Mouse (Mus musculus): ENCODE measurements around the gene Kank3. TPM values are rescaled to one million over a fixed set of nuclear protein-coding genes. Genes with fewer than 3 reads are reported as not detected.
"Not testable (repeated sequence)": the region's sequence is repeated elsewhere in the genome, so short reads cannot be mapped to it uniquely, and the experiment has no call there.

Gene Kank3
- polyA plus RNA-seq, 1 experiment from 2014 or later: 78.8 TPM

GRCm38 (mm10) chr17:33816612-33817011, 6.3 kb downstream of the Kank3 start:
- ATAC-seq (ENCODE audit: low read depth): no peak
- Histone ChIP-seq H3K4me1 (replicated peaks; ENCODE audit: control insufficient read depth, insufficient read depth, low read length) (peaks cover 24% of the 10 kb centered on the region), H3K36me3 (ENCODE audit: control insufficient read depth, insufficient read depth, low read length) (peaks cover 25% of the 10 kb centered on the region), H3K27me3 (ENCODE audit: control insufficient read depth, insufficient read depth, low read depth, low read length) (no peaks in the 10 kb centered on the region), H3K4me3 (ENCODE audit: low read length) (peak overlapping the region; percentile 59), H3K9me3 (ENCODE audit: control insufficient read depth, low read length) (no peaks in the 10 kb centered on the region), H3K4me2 (ENCODE audit: low read depth, low read length) (peak overlapping the region; percentile 84), H3K27ac (ENCODE audit: low read length) (peak overlapping the region; percentile 93), H3K9ac (ENCODE audit: low read length) (peak overlapping the region; percentile 80)
- 28% methylated on average over 5 of the region's 5 CpGs for WGBS

- Histone ChIP-seq H3K27me3 (ENCODE audit: control insufficient read depth, insufficient read depth, low read depth, low read length) (no peaks in the 10 kb centered on the region), H3K9me3 (ENCODE audit: control insufficient read depth, low read length) (no peaks in the 10 kb centered on the region), H3K27ac (ENCODE audit: low read length) (peak overlapping the region; percentile 93), H3K36me3 (ENCODE audit: control insufficient read depth, insufficient read depth, low read length) (peaks cover 32% of the 10 kb centered on the region), H3K4me1 (replicated peaks; ENCODE audit: control insufficient read depth, insufficient read depth, low read length) (peaks cover 19% of the 10 kb centered on the region), H3K4me3 (ENCODE audit: low read length) (peak overlapping the region; percentile 59), H3K4me2 (ENCODE audit: low read depth, low read length) (peak overlapping the region; percentile 84), H3K9ac (ENCODE audit: low read length) (peak overlapping the region; percentile 80)
- ATAC-seq (ENCODE audit: low read depth): peak; percentile 97
- under 1% methylated on average over 81 of the region's 89 CpGs for WGBS
Measured at GRCm38 (mm10) chr17:33817184-33817968, 7.1 kb downstream of the Kank3 start.

- Histone ChIP-seq H3K9me3 (ENCODE audit: control insufficient read depth, low read length) (no peaks in the 10 kb centered on the region), H3K27me3 (ENCODE audit: control insufficient read depth, insufficient read depth, low read depth, low read length) (no peaks in the 10 kb centered on the region), H3K27ac (ENCODE audit: low read length) (peak overlapping the region; percentile 82), H3K4me2 (ENCODE audit: low read depth, low read length) (peak overlapping the region; percentile 84), H3K9ac (ENCODE audit: low read length) (peak overlapping the region; percentile 78), H3K4me1 (replicated peaks; ENCODE audit: control insufficient read depth, insufficient read depth, low read length) (peaks cover 25% of the 10 kb centered on the region), H3K4me3 (ENCODE audit: low read length) (peak overlapping the region; percentile 59), H3K36me3 (ENCODE audit: control insufficient read depth, insufficient read depth, low read length) (peaks cover 37% of the 10 kb centered on the region)
- 16% methylated on average over 33 of the region's 33 CpGs for WGBS
- ATAC-seq (ENCODE audit: low read depth): no peak
Measured at GRCm38 (mm10) chr17:33817969-33818643, 7.8 kb downstream of the Kank3 start.

DNA sequence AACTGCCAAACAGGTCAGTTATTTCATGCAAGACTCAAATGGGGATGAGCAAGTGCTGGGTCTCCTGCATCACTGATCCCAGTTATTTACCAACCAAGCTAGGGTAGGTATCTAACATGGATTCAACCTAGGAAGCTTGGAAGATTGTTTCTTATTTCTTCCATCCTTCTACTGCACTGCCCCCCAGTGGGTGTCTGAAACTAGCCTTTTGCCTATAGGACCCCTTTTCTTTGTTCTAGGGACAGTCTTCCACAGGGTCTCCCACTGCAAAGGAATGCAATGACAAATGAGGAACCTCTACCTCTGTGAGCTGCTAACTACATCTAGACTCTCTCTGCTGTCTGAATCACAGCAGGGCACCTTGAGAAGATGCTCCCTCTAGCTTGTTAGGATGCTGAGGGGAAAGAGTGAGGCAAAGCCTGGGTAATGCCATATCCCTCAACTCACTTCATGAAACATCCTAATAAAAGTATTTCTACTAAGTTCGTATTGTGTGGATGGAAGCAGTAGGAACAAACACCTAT, 12.2 kb downstream of the Kank3 start:
- Histone ChIP-seq H3K9me3 (ENCODE audit: control insufficient read depth, low read length) (no peaks in the 10 kb centered on the region), H3K27me3 (ENCODE audit: control insufficient read depth, insufficient read depth, low read depth, low read length) (no peaks in the 10 kb centered on the region), H3K9ac (ENCODE audit: low read length) (no peak overlapping the region), H3K4me2 (ENCODE audit: low read depth, low read length) (no peak overlapping the region), H3K27ac (ENCODE audit: low read length) (no peak overlapping the region), H3K4me3 (ENCODE audit: low read length) (no peak overlapping the region), H3K36me3 (ENCODE audit: control insufficient read depth, insufficient read depth, low read length) (peaks cover 37% of the 10 kb centered on the region), H3K4me1 (replicated peaks; ENCODE audit: control insufficient read depth, insufficient read depth, low read length) (peaks cover 27% of the 10 kb centered on the region)
- ATAC-seq (ENCODE audit: low read depth): no peak
- 61% methylated on average over 1 of the region's 1 CpGs for WGBS

GRCm38 (mm10) chr17:33823171-33823570, 12.9 kb downstream of the Kank3 start:
- WGBS: 63% methylated on average over 8 of the region's 8 CpGs
- Histone ChIP-seq H3K4me2 (ENCODE audit: low read depth, low read length) (peak overlapping the region; percentile 86), H3K4me3 (ENCODE audit: low read length) (peak overlapping the region; percentile 89), H3K9ac (ENCODE audit: low read length) (peak overlapping the region; percentile 77), H3K36me3 (ENCODE audit: control insufficient read depth, insufficient read depth, low read length) (peaks cover 37% of the 10 kb centered on the region), H3K4me1 (replicated peaks; ENCODE audit: control insufficient read depth, insufficient read depth, low read length) (peaks cover 26% of the 10 kb centered on the region)
- H3K9me3 ChIP-seq (ENCODE audit: control insufficient read depth, low read length); ATAC-seq (ENCODE audit: low read depth); H3K27me3 ChIP-seq (ENCODE audit: control insufficient read depth, insufficient read depth, low read depth, low read length); H3K27ac ChIP-seq (ENCODE audit: low read length): not testable (repeated sequence)

DNA sequence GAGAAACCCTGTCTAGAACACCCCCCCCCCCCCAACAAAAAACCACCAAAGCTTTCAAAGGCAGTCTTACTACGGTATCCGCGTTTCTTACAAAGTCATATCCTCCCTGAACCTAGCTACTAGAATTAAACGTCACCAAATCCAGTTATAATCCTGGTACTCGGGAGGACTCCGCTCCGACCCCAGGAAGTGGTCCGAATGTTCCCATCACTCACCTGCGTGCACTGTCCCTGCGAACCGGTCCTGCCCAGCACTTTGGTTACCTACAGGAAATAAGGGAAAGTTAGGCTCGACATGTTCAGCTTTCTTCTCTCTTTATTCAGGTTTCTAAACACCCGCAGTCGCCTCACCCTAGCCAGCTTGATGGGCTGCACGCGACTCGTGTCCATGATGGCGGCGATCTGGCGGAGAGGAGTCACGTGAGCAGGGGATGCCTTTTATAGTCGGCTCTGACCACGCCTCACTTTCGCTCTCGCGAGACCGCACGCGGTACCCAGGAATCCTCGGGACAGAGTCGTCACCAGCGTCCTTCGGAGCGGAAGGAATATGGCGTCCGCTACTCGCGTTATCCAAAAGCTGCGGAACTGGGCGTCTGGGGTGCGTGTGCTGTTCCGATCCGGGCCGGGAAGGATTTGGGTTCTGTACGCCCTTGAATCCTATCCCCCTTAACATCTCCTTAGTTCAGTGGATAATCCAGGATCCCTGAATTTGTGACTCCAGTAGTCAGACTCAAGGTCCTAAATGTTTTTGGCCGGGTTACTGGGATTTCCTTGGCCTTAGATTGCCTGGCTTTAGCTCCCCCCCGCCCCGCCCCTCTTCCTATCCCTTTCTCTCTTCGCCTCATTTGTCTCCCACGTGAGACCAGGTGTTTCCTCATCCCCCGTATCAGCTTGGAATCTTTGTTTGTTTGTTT, 14.0 kb downstream of the Kank3 start, which contains the start of the genes Rps28 and Ndufa7:
Rps28 (minus strand) TSS at position 479 of the 913 bp plus-strand sequence.
Ndufa7 (plus strand) TSS at position 489 of the 913 bp plus-strand sequence.
- Histone ChIP-seq H3K4me2 (ENCODE audit: low read depth, low read length) (peak within 1 kb of the TSS; percentile 86), H3K36me3 (ENCODE audit: control insufficient read depth, insufficient read depth, low read length) (peaks cover 35% of the 10 kb centered on the region), H3K4me3 (ENCODE audit: low read length) (peak within 1 kb of the TSS; percentile 89), H3K27me3 (ENCODE audit: control insufficient read depth, insufficient read depth, low read depth, low read length) (no peaks in the 10 kb centered on the region), H3K27ac (ENCODE audit: low read length) (peak within 1 kb of the TSS; percentile 57), H3K9ac (ENCODE audit: low read length) (peak within 1 kb of the TSS; percentile 77), H3K9me3 (ENCODE audit: control insufficient read depth, low read length) (no peaks in the 10 kb centered on the region), H3K4me1 (replicated peaks; ENCODE audit: control insufficient read depth, insufficient read depth, low read length) (peaks cover 29% of the 10 kb centered on the region)
- peak; percentile 95 for ATAC-seq (ENCODE audit: low read depth)
- WGBS: under 1% methylated on average over 51 of the region's 51 CpGs

DNA sequence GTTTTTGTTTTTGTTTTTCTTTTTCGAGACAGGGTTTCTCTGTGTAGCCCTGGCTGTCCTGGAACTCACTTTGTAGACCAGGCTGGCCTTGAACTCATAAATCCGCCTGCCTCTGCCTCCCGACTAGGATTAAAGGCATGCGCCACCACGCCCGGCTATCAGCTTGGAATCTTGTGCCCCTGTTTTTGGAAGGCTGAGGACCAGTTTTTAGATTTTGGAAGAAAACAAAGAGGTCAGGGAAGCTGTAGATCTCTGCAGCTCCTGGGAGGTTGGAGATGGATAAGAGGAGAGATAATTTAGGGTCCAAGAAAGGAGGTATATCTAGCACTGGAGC, 14.6 kb downstream of the Kank3 start:
- not testable (repeated sequence) for ATAC-seq (ENCODE audit: low read depth); H3K27me3 ChIP-seq (ENCODE audit: control insufficient read depth, insufficient read depth, low read depth, low read length); H3K9me3 ChIP-seq (ENCODE audit: control insufficient read depth, low read length)
- peak overlapping the region; percentile 77 for H3K9ac ChIP-seq (ENCODE audit: low read length)
- H3K4me3 ChIP-seq (ENCODE audit: low read length): peak overlapping the region; percentile 89
- H3K27ac ChIP-seq (ENCODE audit: low read length): peak overlapping the region; percentile 57; the same call in 1 of the 2 replicates
- peaks cover 33% of the 10 kb centered on the region for H3K36me3 ChIP-seq (ENCODE audit: control insufficient read depth, insufficient read depth, low read length)
- WGBS: 5% methylated on average over 6 of the region's 6 CpGs
- peaks cover 29% of the 10 kb centered on the region for H3K4me1 ChIP-seq (replicated peaks; ENCODE audit: control insufficient read depth, insufficient read depth, low read length)
- H3K4me2 ChIP-seq (ENCODE audit: low read depth, low read length): peak overlapping the region; percentile 75

- peaks cover 32% of the 10 kb centered on the region for H3K36me3 ChIP-seq (ENCODE audit: control insufficient read depth, insufficient read depth, low read length)
- H3K4me1 ChIP-seq (replicated peaks; ENCODE audit: control insufficient read depth, insufficient read depth, low read length): peaks cover 29% of the 10 kb centered on the region
- no peak for ATAC-seq (ENCODE audit: low read depth)
- peak overlapping the region; percentile 89 for H3K4me3 ChIP-seq (ENCODE audit: low read length)
- H3K9me3 ChIP-seq (ENCODE audit: control insufficient read depth, low read length): no peaks in the 10 kb centered on the region
- H3K9ac ChIP-seq (ENCODE audit: low read length): peak overlapping the region; percentile 77
- H3K4me2 ChIP-seq (ENCODE audit: low read depth, low read length): peak overlapping the region; percentile 75
- no peak overlapping the region for H3K27ac ChIP-seq (ENCODE audit: low read length)
- 77% methylated on average over 8 of the region's 8 CpGs for WGBS
- no peaks in the 10 kb centered on the region for H3K27me3 ChIP-seq (ENCODE audit: control insufficient read depth, insufficient read depth, low read depth, low read length)
Measured at GRCm38 (mm10) chr17:33825462-33825861, 15.1 kb downstream of the Kank3 start.

All from lung, embryonic 16.5 days (tissue).